Mouse (Mus musculus): ENCODE data around the gene Nelfcd.
A peak's percentile ranks its signal among the peaks of the same experiment; 100 is the strongest.

Nelfcd gene

DNA sequence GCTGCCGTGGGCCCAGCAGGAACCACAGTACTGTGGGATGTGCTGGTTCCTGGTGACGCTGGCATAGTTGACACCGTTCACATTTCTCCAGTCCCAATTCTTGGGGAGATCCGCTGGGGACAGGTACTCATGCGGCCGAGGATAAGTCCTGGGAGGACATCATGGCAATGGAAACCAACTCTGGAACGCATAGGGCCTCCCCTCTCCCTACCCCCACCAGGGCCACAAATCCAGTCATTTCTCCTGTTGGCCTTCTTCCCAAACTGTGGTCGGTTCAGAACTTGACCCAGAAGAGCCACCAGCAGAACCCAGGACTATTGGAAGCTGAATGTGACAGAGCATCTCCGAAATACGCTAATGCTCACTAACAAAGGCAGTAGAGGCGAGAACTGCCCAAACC, 22.6 kb downstream of the Nelfcd start:
- DNase-seq: no peak

DNA sequence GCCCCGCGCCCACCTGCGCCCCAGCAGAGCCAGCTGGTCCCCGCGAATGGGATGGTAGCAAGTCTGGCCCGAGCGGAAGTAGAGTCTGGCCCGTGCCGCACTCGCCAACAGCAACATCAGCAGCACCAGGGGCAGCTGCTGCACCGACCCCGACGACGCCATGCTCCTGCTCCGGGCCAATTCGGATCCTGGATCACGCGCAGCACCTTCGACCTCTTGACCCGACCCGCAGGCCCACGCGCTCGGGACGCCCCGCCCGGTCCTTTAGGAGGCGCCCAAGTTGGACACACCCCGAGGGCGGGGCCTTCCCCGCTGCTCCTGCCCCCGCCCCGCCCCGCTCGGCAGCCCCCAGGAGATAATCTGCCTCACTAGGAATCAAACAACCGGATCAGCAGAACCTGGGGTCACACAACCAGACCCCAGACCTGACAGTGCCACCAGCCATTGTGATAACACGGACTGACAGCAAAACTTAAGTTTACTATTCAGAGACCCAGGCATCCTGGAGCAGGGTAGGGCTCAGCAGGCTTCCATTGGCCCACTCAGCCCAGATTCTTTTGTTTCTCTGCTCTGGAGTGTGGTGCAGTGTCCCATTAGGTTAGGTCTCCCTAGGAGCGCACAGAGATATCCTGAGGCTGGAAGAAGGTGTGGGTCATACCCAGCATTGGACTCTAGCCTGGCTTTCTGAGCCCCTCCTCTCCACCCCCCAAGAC, 23.3 kb downstream of the Nelfcd start, which contains the start of gene Ctsz:
Gene Ctsz (minus strand): TSS at position 303 of the 713 bp plus-strand sequence.
- peak; percentile 78 to 82 for DNase-seq

DNA sequence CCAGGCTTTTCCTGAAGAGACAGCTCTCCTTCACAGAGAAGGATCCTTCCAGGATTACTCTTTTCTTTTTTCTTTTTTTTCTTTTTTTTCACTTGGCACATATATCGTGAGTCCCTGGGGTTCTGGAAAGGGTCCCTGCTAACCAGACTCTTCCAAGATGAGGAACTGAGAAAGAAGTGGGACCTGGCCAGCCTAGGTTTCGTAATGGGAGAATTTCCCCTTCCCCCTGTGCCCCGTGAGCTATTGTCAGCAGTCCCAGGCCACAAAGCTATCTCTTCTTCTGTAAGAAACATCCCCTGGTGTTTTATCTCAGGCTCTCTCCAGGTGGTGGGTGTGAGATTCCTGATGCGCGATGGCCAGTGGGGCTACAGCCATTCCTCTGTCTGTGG, 23.8 kb downstream of the Nelfcd start:
- peak; percentile 27 to 34 for DNase-seq

DNA sequence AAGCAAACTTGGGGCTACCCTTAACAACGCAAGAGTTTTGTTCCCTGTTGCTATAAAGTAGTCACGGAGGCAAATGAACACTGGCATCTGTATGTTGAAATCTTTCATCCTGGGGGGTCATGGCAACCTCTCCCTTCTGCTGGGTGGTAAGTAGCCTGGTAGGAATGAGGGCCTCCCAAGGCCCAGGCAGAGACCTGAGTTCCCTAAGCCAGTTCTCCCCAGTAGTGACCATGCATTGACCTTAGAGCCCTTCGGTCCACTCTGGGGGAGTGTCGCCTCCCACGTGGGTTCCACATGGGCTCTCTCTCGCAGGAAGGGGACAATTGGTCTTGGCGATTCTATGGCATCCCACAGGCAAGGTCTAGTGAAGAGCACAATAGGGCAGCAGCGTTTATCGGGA, 24.4 kb downstream of the Nelfcd start:
- DNase-seq: no peak

DNA sequence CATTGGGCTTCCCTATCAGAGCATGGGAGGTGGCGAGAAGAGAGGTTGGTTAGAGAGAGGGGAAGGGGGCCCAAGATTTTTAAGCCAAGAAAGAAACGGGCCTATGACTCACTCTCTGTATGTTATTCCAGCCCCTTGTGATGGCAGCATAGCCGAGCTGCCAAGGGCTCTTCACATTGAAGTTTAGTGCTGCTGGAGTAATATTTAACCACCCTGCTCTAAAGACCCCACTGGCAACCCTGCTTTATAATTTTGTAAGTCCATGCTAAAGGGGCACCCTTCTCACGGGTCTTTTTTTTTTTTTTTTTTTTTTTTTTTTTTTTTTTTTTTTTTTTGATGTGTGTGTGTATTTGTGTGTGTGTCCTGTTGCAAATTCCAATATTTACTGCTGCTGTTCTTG, 26.3 kb downstream of the Nelfcd start:
- DNase-seq: no peak

DNA sequence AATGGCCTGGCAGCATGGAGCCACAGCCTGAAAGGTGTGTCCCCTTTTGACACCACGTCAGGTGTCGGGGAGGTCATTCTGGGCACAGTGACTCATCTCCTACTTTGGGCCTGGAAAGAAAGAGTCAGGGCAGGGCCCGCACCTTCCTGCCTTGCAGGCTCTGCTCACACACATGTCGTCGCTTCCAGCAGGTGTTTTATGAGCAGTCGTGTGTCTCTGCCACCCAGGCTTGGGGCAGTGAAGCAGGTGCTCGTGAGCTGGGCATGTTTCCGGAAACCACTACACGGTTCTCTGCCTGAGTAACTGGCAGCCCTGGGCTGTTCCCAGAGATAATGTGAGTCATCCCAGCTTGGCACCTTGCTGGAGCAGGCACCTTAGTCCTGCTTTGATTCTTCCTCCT, 26.9 kb downstream of the Nelfcd start:
- peak; percentile 24 to 31 for DNase-seq

DNA sequence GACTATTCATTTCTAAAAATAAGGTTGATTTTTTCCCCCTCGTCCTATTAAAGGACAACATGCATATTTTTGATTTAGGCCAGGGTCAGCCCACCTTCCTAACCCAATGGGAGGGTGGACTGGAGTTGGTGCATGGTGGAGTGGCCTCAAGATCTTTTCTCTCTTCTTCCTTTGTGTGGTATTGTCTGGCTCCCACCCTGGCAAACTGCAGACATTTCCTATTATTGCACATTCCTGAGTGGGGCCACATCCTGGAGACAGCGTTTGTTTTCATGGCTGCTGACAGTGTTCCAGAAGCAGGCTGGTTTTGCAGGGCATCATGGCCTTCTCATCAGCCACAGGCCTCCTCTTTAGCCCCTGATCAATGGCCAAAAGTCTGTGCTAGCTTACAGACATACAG, 27.4 kb downstream of the Nelfcd start:
- no peak for DNase-seq

DNA sequence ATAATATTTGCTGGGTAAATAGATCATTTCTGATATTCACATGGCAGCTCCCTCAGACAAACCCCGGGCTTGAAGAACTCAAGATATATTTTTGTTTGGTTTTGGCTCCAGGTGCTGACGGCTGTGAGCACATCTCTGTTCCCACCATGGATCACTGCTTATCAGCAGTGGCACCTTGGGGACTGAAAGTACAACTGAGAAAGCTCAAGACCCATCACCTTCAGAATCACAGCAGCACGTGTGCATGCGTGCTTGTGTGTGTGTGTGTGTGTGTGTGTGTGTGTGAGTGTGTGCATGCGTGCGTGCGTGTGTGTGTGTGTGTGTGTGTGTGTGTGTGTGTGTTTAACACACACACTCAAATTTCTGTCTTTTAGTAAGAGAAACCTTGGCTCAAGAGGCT, 28.8 kb downstream of the Nelfcd start:
- DNase-seq: no peak

DNA sequence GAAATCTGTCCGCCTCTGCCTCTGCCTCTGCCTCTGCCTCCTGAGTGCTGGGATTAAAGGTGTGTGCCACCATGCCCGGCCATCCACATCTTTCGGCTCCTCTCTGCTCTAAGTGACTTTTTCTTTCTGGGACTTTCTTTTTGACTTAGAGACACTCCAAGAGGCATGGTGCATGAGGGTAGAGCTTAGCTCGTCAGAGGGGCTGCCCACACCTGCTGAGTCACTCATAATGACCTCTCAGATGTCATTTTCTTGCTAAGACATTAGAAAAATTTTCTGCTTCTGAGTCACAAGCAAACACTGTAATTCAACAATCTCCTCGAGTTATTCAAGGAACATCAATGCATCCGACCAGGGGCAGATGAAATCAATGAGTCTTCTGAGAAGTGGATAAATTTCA, 29.4 kb downstream of the Nelfcd start:
- DNase-seq: no peak

DNA sequence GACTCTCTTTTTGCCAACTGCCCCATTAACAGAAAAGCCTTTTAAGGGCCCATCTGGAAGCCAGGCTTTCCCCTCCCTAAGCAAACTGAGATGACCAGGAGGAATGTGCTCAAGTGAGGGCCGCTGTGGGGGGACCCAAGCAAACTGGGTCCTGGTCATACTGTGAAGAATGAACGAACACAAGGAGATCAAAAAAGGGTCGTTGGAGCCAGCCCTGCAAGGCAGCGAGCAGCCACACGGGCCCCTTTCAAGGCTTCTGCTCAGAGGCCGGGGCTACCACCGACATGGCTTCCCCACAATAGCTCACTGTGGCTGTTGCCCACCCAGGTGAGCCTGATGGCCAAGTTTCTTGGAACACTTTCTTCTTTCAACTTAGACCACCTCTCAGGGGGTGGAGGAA, 30.9 kb downstream of the Nelfcd start:
- no peak for DNase-seq

DNA sequence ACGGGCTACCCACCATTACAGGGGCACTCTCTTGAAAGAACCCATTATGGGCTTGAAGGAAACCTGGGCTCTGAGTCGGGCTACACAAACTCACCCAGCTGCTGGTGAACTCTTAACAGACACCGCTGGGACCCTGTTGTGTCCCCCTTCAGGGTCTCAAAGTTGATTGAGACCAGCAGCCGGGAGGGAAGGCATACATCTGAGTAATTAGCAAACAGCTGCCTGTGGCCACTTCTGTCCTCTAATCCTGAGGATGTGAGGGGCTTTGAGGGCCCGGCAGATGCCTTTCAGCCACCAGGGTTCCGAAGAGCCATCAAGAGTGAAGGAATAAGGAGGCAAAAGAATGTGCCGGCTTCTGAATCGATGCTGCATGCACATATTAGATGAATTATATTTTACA, 31.3 kb downstream of the Nelfcd start:
- no peak for DNase-seq

DNA sequence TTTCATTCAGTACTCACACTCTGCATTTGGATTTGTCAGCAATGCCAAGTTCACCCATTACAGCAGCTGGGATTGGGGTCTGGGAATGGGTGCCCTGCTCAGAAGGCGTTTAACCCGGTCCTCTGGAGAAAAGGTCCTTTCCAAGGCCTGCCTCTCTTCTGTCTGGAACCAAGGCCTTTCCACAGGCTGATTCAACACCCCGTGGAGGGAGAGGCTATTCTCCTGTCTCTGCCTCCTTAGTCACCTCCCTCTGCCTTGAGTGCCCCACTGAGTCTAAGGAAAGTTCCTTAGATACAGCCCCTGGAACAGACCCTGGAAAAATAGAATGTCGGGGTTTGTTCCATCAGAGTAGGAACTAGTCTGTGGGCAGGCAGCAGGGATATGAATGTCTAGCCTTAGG, 32.8 kb downstream of the Nelfcd start:
- no peak for DNase-seq

DNA sequence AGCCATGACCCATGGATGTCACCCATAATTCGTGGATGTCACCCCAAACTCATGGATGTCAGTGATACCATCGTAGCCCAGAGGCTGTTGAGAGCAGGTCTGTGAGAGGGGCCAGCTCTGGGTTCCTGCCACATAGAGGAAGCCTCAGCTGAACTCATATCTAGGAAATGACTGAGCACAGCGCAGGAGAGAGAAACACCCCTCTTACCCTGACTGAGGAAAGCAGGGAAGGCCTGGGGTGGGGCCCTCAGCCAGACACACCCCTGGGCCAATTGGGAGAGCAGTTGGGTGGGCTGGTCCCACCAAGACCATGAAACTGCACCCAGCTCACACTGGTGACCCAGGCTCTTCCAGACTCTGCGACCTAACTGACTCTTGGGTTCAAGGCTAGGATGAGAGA, 34.7 kb downstream of the Nelfcd start, which contains the start of gene Tubb1:
Gene Tubb1 (plus strand): TSS at position 343 of the 400 bp plus-strand sequence.
- DNase-seq: no peak

DNA sequence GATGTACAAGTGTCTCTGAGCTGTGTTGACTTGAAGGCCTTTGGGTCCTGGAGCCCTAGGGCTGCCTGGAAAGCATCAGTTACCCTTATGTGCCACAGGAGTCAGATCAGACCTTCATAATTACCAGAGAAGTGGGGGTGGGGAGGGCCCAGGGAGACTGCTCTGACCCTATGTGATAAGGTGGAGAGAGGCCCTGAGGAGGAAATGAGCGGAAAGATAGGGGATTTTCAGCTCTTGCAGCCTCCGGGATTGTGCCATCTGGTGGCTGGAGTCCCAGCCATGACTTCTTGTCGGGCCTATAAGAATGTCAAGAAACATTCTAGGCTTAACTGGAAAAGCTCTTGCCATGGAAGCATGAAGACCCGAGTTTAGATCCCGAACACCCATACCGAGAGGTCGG, 38.1 kb downstream of the Nelfcd start:
- DNase-seq: peak in 1 of 2 experiments; percentile 26

DNA sequence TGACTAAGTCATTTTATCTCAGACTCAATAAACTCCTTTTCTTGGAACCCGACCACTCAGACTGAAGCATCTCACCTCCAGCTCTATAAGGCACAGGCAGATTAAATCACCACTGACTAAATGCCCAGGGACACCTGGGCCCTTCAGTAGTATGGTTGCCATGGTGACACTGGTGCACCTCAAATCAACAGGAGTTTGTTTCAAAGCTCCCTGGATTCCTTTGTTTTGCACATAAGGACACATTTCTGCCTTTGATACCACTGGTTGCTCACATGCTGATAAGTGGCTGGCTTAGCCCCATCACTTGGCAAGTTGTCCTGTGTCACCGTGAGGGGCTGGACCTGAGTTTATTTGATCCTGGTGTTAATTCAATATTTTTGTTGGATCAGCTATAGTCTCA, 43.8 kb downstream of the Nelfcd start:
- no peak for DNase-seq

DNA sequence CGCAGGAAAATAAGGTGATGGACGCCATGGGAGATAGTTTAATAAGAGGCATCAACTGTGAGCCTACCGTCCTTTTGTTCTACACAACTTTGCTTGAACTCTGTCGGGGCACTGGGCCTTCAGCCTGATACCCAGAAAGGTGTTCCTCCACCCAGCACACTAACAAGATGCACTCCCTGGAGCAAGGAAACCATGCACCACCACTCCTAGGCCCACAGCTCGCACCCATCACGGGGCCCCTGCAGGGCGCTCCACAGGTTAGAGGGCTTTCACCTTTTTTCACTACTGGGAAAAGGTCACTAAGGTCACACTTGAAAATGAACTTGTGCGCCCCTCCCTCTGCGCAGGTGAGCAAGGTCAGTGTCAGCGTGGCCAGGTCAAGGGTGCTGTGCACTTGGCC, 47.8 kb downstream of the Nelfcd start:
- peak; percentile 18 to 21 for DNase-seq

DNA sequence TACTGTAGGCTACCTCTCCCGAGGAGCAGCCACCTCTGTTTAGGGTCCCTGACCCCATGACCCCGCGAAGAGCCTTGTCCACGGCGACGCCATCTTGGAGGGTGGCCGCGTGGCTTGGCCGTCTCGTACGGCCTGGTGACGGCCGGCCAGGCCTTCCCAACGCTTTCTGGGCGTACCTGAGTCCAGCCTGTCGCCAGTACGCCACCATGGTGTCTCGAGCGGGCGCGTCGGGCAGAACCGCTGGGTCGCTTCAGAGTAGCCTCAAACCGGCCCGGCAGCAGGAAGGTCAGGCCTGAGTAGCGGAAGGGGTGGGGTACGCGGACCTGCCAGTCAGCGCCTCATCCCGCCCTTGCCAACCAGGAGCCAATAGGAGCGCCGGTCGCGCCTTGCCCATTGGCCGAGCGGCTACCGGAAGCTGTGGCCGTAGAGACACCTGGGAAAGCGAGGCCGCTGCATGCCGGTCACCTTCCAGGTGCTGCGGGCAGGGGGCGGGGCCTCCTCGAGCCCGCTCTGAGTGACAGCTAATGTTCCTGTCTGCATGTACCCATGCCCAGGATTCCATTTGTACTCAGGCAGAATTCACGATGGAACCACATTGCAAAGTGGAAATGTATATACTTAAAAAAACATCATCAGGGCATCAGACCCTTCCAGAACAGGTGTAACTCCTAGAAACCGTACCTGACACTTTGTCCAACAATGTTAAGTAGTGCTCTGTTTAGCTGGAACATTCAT, 48.4 kb downstream of the Nelfcd start, which contains the start of gene Atp5e:
Gene Atp5e (minus strand): TSS at position 317 of the 735 bp plus-strand sequence.
- DNase-seq: peak; percentile 89 to 90

DNA sequence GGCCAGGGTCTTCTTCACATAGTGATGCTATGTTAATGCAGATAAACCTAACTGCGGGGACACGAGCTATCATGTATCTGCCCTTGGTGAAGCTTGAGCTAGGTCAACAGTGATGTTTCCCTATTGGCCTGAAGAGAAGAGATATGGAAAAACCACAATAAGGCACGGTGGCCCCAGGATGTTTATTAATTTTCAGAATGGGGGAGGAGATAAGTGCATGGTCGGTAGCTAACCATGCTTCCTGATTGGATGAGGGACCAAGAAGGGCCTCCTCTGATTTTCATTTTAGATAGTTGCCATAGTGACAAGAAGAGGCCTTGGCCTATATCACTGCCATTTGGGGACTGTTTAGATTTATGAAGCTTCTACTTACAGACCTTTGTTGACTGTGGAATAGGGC, 54.7 kb downstream of the Nelfcd start:
- DNase-seq: no peak

DNA sequence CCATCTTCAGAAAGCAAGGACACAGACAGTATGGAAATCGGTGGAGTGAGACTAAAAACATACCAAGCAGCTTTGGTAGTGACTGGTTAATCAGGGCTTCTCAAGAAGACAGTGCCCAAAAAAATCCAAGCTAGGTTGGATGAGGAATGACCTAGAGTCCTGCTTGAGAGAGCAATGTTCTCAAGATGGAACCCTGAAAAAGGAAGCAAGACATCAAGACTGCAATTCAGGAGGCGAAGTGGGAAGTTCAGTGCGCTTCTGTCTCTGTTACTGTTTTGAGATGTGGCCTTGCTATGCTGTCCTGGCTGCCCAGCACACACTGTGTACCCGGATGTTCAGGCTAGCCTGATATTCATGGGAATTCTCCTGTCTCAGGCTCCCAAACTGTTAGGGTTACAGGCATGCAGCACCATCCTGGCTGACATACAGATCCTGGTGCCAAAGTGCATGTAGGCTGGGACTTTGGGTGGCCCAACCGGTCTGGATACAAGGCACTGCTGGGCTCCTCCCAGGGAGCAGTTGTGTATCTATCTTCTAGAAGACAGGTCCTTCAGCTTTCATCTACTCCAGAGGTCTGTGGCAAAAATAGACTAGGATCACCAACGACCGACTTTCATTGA, 55.3 kb downstream of the Nelfcd start:
- DNase-seq: no peak

DNA sequence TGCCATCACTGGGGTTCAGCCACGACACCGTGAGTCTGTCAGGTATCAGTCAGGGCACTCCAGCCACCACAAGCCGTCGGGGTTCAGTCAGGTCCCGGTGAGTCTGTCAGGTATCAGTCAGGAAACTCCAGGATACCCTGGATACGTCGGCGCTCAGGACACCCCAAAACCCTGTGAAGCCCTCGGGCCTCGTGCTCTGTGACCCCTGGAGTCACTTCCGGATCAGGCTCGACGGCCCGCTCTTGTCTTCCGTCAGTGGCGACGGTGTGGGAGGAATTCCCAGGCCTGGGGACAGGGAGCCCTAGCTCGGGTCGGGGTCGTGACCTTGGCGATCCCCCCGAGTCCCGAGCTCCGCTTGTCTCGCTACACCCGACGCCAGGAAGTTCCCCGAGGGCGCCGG, 56.8 kb downstream of the Nelfcd start:
- DNase-seq: no peak

DNA sequence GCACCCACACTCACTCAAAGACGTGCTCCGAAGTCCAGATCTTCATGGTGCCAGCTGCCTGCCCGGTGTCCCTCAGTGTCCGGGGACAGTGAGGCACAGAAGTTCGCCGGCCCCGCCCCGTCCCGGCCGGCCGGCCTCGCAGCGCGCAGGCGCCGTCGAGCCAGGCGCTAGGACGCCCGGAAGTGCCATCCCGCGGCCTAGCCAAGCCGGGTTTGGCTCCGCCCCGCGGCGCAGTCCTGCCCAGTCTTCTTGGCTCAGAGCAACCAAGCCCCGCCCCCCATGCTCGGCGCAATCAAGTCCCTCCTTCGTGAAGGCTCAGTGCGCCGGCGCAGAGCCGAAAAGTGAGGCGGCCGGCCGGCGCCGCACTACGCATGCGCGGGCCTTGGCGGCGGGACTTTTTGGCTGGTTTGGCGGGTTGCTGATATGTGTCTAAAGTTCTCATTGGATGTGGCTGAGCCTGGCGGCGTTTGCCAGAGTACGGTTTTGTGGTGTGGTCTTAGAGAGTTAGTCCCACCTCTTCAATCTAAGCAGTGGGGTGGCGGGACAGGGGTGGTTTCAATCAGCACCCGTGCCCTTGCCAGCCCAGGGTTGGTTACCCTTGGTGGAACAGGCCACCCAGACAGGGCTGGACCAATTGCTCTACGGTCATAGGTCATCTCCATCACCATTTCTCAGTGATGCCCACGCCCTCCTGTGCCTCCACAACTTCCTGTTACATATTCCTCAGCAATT, 57.4 kb downstream of the Nelfcd start, which contains the start of gene Prelid3b:
Gene Prelid3b (minus strand): TSS at position 264 of the 732 bp plus-strand sequence.
- DNase-seq: peak; percentile 99 to 100

DNA sequence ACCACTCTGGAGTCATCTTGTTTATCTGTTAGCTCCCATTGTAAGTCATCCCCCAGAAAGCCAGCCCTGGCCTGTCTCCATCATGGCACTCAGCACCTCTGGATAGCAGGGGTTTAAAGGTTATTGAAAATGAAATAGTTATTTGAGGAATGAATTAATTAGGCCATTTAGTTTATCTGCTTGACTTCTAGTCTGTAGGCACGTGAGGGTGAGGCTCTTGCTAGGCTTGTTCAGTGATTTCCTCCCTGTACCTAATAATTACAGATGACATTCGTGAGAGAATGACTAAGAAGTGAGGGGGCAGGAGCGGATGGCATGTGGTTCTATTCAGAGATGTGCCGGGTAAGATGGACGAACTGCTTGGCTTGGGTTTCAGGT, 57.9 kb downstream of the Nelfcd start:
- DNase-seq: no peak

Measured in B cell, adult 2 months (primary cell).